Mouse (Mus musculus): ENCODE measurements around the gene Tbc1d20. TPM values are rescaled to one million over a fixed set of nuclear protein-coding genes. Genes with fewer than 3 reads are reported as not detected.
"Not testable (repeated sequence)": the region's sequence is repeated elsewhere in the genome, so short reads cannot be mapped to it uniquely, and the experiment has no call there.

The Tbc1d20 gene
- 23.3 and 28.1 TPM in 2 replicates for total RNA-seq (2015)
- total RNA-seq (2017): 23.2 and 28.9 TPM in 2 replicates

- peak; percentile 83 for ATAC-seq (ENCODE audit: poor library complexity, severe bottlenecking)
These were observed at the start of gene Tbc1d20 for GRCm38 (mm10) chr2:152293727-152294475. Tbc1d20 (plus strand) TSS chr2:152293828.

DNA sequence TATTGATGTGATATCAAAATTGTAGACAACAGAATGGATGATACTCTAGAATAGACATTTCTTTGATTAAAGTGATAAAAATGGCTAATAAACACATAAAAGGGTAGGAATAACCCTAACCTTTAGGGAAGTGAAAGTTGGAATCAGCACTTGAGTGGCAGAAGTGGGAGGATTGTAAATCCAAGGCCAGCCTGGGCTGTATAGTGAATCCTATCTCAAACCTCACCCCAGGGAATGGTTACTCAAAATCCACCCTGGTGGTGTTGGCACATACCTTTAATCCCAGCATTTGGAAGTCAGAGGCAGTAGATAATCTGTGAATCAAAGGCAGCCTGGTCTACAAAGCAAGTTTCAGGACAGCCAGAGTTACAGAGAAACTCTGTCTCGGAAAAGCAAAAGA, 46.4 kb upstream of the Tbc1d20 start:
- no peak for ATAC-seq (ENCODE audit: poor library complexity, severe bottlenecking)

DNA sequence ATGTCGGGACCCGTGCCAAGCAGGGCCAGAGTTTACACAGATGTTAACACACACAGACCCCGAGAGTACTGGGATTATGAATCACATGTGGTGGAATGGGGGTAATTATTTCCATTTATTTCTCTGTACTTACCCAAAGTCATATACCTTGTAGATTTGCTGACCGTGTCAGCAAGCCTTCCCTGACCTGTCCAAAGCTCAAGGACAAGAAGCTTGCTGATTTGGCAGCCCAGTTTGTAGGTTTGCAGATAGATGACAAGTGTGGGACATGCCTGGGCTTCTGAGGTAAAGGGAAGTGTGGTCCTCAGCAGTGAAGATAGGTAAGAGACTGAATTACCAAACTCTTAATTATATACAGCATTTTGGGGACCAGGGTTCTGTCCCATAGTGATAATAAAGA, 43.1 kb upstream of the Tbc1d20 start:
- ATAC-seq (ENCODE audit: poor library complexity, severe bottlenecking): no peak

DNA sequence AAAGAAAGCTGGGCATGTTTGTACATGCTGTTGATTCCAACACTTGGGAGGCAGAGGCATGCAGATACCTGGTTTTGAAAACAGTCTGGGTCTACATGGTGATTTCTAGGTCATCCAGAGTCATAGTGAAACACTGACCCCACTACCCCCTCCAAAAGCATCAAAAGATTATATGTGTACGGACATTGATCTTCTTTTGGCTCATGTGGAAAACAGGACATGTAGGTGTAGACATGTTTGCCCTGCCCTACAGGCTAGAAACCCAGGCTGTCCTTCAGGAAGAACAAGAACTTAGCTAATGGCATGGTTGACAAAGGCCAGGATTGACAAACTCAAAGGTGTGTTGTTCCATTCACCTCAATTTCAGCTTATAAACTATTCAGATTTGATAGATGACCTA, 33.9 kb upstream of the Tbc1d20 start:
- ATAC-seq (ENCODE audit: poor library complexity, severe bottlenecking): no peak

DNA sequence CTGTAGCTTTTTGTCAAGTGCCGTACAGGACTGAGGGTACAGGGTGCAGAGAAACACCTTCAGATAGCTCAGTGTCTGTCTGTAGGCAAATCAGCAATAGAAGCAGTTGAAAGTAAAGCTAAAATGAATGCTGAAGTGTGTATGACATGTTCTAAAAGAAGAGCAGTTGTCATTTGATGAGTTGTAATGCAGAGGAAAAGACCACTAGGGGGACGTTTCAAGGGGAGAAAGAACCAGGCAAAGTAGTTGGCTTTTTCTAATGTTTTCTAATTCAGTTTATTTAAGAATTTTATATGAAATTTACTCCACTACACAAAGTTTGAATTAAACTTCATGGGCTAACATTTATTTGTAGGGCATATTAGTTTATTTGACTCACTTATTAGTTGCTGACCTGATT, 20.0 kb upstream of the Tbc1d20 start:
- no peak for ATAC-seq (ENCODE audit: poor library complexity, severe bottlenecking)

- ATAC-seq (ENCODE audit: poor library complexity, severe bottlenecking): peak; percentile 66; the same call in 1 of the 2 replicates
These were observed 12.2 kb upstream of the Tbc1d20 start for GRCm38 (mm10) chr2:152281407-152281806.

- no peak for ATAC-seq (ENCODE audit: poor library complexity, severe bottlenecking)
These were observed 6.1 kb upstream of the Tbc1d20 start for GRCm38 (mm10) chr2:152287560-152287959.

GRCm38 (mm10) chr2:152288046-152288445, 5.6 kb upstream of the Tbc1d20 start:
- no peak for ATAC-seq (ENCODE audit: poor library complexity, severe bottlenecking)

GRCm38 (mm10) chr2:152289623-152290022, 4.0 kb upstream of the Tbc1d20 start:
- ATAC-seq (ENCODE audit: poor library complexity, severe bottlenecking): not testable (repeated sequence)

DNA sequence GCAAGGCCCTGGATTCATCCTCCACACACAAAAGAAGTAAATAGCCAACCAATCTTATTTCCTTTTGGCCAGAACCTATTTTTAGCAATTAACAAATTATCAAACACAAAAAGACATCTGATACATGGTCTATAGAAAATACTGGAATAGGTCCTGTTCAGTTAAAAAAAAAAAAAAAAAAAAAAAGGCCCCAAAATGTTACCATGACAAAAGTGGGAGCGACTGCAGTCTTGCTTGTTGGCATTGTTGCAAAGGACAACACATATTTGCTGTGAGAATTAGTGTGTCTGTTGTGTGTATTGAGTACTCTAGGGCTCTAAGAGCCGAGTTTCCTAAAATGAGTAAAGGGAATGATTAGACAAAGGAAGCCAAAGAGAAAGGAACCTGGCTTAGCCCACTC, 1.2 kb upstream of the Tbc1d20 start:
- no peak for ATAC-seq (ENCODE audit: poor library complexity, severe bottlenecking)

DNA sequence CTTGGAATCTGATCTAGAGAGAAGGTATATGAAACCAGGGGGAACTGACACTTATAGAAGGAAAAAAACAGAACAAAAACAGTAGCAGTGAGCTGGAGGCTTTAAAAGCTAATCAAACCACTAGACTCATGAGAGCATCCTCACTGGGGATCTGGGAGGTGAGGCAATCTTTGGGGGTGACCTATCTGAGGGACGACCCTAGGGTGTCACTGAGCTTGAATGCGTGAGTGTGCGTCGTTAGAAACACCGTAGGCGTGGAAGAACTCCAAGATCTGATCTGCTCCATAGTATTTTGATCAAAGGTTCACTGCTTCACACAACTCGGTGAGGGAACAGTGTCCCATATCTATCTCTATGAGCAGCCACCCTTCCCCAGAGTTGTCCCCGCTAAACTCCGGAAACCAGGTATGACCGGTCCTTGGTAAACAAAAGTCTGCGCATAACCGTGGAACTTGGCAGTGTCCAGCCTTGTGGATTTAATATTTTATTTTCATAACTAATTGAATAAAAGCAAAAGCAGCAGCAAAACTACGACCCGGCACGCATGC, 375 bp upstream of the Tbc1d20 start:
- ATAC-seq (ENCODE audit: poor library complexity, severe bottlenecking): peak; percentile 20

DNA sequence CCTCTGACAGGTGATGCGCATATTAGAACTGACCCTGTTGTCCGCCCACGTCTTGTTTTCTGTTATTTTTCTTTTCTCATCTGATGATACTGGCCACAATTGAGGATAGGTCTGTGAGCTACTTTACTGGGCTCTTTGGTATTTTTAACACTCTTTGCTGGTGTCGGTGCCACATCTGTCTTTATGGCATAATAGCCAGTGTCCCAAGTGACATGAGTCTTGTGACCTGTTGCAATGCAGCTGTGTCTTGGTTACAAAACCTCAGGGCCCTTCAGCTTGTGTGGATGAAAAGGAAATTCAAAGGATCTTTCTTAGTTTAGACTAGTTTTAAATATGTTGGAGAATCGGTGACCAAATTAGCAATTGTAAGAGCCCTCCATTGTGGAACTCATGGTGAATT, 913 bp downstream of the Tbc1d20 start:
- peak; percentile 32; the same call in 1 of the 2 replicates for ATAC-seq (ENCODE audit: poor library complexity, severe bottlenecking)

DNA sequence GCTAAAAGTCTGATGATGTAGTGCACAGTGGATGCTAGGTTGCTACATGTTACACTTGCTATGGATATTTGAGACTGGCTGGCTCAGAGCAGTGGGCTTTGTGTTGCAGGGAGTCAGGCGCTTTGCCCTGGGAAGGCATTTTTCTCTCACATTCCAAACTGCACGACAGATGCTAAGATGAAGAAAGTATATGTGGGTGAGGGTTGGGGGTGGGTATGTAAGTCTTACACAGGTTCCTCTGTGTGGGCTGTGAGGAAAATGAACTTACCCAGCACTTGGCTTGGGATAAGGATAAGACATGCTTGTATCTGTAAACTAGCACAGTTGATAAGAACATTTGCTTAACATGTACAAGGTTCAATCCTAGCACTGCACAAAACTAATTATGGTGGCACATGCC, 9.2 kb downstream of the Tbc1d20 start:
- no peak for ATAC-seq (ENCODE audit: poor library complexity, severe bottlenecking)

DNA sequence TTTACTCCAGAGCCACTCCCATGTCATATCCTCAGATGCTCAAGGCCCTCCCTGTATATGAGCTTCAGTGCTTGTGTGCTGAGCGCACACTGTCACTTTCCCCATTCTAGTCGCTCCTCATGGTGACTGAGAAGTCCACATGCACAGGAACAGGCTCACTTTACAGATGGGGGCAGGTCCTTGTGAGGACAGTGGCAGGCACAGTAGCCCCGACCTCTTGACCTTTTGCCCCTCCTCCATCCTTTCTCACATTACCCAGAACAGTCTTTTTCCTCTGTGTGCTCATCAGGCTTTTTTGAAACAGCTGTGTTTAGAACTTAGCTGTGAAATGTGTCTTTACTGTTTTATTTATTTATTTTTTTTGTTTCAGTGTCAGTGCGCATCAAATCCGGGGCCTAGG, 10.2 kb downstream of the Tbc1d20 start:
- ATAC-seq (ENCODE audit: poor library complexity, severe bottlenecking): no peak

- ATAC-seq (ENCODE audit: poor library complexity, severe bottlenecking): no peak
These were observed 11.9 kb downstream of the Tbc1d20 start for GRCm38 (mm10) chr2:152305480-152305879.

DNA sequence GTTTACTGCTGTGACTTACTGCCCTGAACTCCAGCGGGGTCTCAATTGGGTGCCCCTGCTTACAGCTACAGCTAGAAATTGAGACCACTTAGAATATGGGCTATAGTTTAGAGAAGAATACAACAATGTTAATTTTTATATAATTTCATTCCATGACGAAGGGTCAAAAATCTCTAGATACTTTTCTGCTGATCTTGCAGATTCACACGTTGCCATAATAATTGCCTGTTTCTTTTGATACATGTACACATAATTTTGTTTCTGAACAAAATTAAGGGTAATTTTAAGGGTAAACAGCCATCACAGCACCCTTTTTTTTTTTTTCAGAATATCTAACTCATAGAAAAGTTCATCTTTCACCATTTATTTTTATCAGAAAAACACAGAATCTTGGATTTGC, 13.6 kb downstream of the Tbc1d20 start:
- ATAC-seq (ENCODE audit: poor library complexity, severe bottlenecking): no peak

- ATAC-seq (ENCODE audit: poor library complexity, severe bottlenecking): no peak
These were observed 19.4 kb downstream of the Tbc1d20 start for GRCm38 (mm10) chr2:152312996-152313395.

- ATAC-seq (ENCODE audit: poor library complexity, severe bottlenecking): no peak
These were observed 20.3 kb downstream of the Tbc1d20 start for GRCm38 (mm10) chr2:152313926-152314325.

- no peak for ATAC-seq (ENCODE audit: poor library complexity, severe bottlenecking)
These were observed 23.4 kb downstream of the Tbc1d20 start for GRCm38 (mm10) chr2:152317054-152317453.

DNA sequence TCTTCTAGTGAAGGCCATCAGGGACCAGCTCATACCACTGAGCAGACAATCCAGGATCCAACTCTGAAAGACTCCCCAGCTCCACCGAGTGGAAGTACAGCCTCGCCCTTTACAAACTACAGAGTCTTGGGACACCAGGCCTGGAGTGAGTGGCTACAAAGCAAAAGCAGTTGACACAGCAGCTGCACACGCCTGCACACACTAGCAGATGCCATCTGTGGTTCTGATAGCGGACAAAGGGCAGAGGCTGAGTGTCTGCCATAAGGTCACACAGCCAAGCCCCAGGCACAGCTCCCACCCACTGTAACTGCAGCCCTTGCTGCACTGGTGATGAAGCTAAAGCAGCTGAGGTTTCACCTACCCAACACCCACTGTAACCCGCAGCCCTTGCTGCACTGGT, 27.9 kb downstream of the Tbc1d20 start:
- ATAC-seq (ENCODE audit: poor library complexity, severe bottlenecking): no peak

DNA sequence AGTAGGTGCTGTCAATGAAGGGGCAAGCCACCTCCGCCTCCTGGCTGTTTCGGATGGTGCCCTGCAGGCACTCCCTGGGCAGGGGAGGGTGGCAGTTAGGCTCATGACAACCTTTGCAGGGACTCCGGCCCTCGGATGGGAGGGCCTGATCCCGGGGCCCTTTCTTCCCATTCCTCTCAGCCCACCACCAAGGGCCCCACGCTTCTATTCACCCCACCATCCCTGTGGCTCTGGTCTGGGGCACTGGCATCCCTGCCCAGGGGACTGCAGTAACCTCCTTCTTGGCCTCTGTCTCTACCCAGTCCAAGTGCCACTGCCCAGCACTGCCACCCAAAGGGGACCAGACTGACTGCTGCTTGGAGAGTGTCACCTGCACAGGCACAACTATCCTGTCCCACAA, 28.6 kb downstream of the Tbc1d20 start:
- ATAC-seq (ENCODE audit: poor library complexity, severe bottlenecking): no peak

DNA sequence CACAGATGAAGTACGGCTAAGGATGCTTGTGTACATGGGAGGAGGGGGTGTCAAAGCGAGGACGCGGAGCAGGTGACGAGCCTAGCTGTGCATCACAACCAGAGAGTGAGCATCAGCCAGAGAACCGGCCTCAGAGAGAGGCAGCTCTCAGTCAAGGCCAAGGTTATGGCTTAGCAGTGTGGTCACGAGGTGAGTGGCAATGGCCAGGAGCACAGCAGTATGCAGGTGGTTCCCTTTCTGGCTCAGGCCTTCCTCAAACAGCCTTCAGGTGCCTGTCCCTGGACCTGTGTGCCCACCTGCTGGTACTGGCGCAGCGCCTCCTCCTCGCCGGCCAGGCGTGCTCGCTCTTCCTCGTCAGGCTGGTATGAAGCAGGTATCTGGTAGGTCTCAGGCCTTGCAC, 30.3 kb downstream of the Tbc1d20 start:
- ATAC-seq (ENCODE audit: poor library complexity, severe bottlenecking): no peak

- no peak for ATAC-seq (ENCODE audit: poor library complexity, severe bottlenecking)
These were observed 31.2 kb downstream of the Tbc1d20 start for GRCm38 (mm10) chr2:152324842-152325241.
